Mouse (Mus musculus): ENCODE data around the gene Map4k2. TPM values are rescaled to one million over a fixed set of nuclear protein-coding genes. Genes with fewer than 3 reads are reported as not detected.

The Map4k2 gene
- total and polyA plus RNA-seq, 3 experiments: 8.0 to 22.3 TPM; not detected in 1

DNA sequence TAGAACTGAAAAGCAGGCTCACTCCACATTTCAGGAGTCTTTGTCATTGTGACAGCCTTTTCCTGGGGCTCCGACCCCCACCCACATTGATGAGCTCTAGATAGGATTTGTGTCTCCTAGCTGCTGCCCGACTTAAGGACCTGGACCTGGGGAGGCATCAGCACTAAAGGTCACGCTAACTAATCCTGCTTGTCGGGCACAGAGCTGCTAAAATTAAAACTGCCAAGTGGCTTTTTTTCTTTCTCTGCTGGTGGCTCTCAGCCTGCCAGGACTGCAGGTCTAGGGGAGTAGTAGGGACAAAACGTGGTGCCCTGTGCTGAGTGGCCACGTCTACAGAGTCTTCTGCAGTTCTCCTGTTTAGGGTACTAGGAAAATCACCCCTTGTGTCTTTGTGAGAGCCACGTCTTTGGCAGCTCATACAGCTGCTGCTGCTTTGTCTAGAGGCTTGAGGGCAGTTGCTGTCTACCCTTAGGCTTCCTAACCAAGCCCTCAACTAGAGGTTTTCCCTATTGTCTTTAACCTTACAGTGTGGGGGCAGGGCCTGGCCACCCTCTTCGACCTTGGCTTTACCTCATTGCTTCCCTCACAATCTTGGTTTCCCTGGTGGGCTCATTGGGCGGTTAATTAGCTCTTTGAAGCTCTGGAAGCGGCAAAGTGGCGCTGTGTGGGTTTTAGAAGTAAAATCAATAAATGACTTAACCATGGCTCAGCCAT lies 36.5 kb downstream of the Map4k2 start:
- no peak overlapping the region for H3K9ac ChIP-seq (ENCODE audit: control insufficient read depth, low read depth, low read length, poor library complexity, severe bottlenecking)
- H3K4me3 ChIP-seq (ENCODE audit: control insufficient read depth in 1 of 2, insufficient read depth in 1 of 2, low read depth in 2 of 2, low read length in 2 of 2): no peak overlapping the region
- H3K79me2 ChIP-seq (ENCODE audit: control insufficient read depth, insufficient read depth, low read length, poor library complexity): no peaks in the 10 kb centered on the region
- TF ChIP-seq GABPA (IDR thresholded peaks at IDR 0.05; ENCODE audit: low read depth, low read length): no peak
- no peak for TF ChIP-seq USF1 (IDR thresholded peaks at IDR 0.05; ENCODE audit: low read depth, low read length)
- no peak for TF ChIP-seq MAZ (IDR thresholded peaks at IDR 0.05; ENCODE audit: low read depth, low read length)
- TF ChIP-seq TAL1 (IDR thresholded peaks at IDR 0.05; ENCODE audit: low read length): no peak
- no peak for TF ChIP-seq EP300 (IDR thresholded peaks at IDR 0.05; ENCODE audit: low read depth in 1 of 2, low read length in 2 of 2)
- no peak for TF ChIP-seq POLR2A (IDR thresholded peaks at IDR 0.05; ENCODE audit: control insufficient read depth in 1 of 2, insufficient read depth in 1 of 2, low read depth in 1 of 2, low read length in 2 of 2, poor library complexity in 1 of 2)
- no peak for TF ChIP-seq POLR2AphosphoS2 (IDR thresholded peaks at IDR 0.05; ENCODE audit: low read length)
- no peak for TF ChIP-seq CHD2 (IDR thresholded peaks at IDR 0.05; ENCODE audit: low read length)
- TF ChIP-seq GATA1 (IDR thresholded peaks at IDR 0.05; ENCODE audit: low read depth, low read length): no peak
- no peak for TF ChIP-seq RAD21 (IDR thresholded peaks at IDR 0.05; ENCODE audit: low read depth, low read length)
- TF ChIP-seq SIN3A (IDR thresholded peaks at IDR 0.05; ENCODE audit: low read length): no peak
- TF ChIP-seq MXI1 (IDR thresholded peaks at IDR 0.05; ENCODE audit: low read depth, low read length): no peak
- TF ChIP-seq ETS1 (IDR thresholded peaks at IDR 0.05; ENCODE audit: low read depth, low read length): no peak
- TF ChIP-seq NRF1 (IDR thresholded peaks at IDR 0.05; ENCODE audit: insufficient read depth, low read depth, low read length, poor library complexity, severe bottlenecking): no peak
- no peak for TF ChIP-seq MYB (IDR thresholded peaks at IDR 0.05; ENCODE audit: low read depth, low read length)
- no peak for TF ChIP-seq CTCF (IDR thresholded peaks at IDR 0.05 in 2 of 3, conservative IDR thresholded peaks at IDR 0.05 in 1 of 3; ENCODE audit: control insufficient read depth in 1 of 3, insufficient read depth in 1 of 3, low read depth in 2 of 3, low read length in 3 of 3, poor library complexity in 1 of 3, severe bottlenecking in 1 of 3)
- TF ChIP-seq RCOR1 (IDR thresholded peaks at IDR 0.05; ENCODE audit: low read depth, low read length): no peak
- no peak for TF ChIP-seq UBTF (IDR thresholded peaks at IDR 0.05; ENCODE audit: borderline replicate concordance, insufficient read depth, low read depth, low read length)
- no peak for TF ChIP-seq TBP (IDR thresholded peaks at IDR 0.05; ENCODE audit: low read depth, low read length)
- TF ChIP-seq ZMIZ1 (IDR thresholded peaks at IDR 0.05; ENCODE audit: low read depth, low read length): no peak
- peaks cover under 1 to 14% of the 10 kb centered on the region in 2 experiments; a peak in 2 of 4 replicates for H3K36me3 ChIP-seq (ENCODE audit: control insufficient read depth in 1 of 2, insufficient read depth in 2 of 2, low read length in 2 of 2)
- no peaks in the 10 kb centered on the region for H3K27me3 ChIP-seq (ENCODE audit: control insufficient read depth in 1 of 2, insufficient read depth in 2 of 2, low read length in 2 of 2)
- DNase-seq (ENCODE audit: low read depth, low spot score): no peak
- no peak overlapping the region for H3K27ac ChIP-seq (ENCODE audit: control insufficient read depth, low read depth, low read length)
- no peaks in the 10 kb centered on the region for H3K9me3 ChIP-seq (replicated peaks; ENCODE audit: insufficient read depth, low read length)
- H3K4me1 ChIP-seq (ENCODE audit: control insufficient read depth in 1 of 2, insufficient read depth in 2 of 2, low read length in 2 of 2): no peaks in the 10 kb centered on the region
